Mouse (Mus musculus) erythroblast, embryonic 14.5 days (primary cell): Measurements from ENCODE around the gene Gm10974. TPM values are rescaled to one million over a fixed set of nuclear protein-coding genes. Genes with fewer than 3 reads are reported as not detected.

Experiments used
- H3K27me3 ChIP-seq: 2 replicates; pipeline ENCODE4 v1.6.1; 2012; ENCODE audit warnings: inconsistent platforms; ENCODE audit not compliant: control insufficient read depth
- H3K36me3 ChIP-seq: 2 replicates; pipeline ENCODE4 v1.6.1; 2012; ENCODE audit warnings: mild to moderate bottlenecking, inconsistent platforms; ENCODE audit not compliant: control insufficient read depth
- H3K4me1 ChIP-seq: 2 replicates; pipeline ENCODE4 v1.6.1; 2012; ENCODE audit warnings: inconsistent platforms; ENCODE audit not compliant: control insufficient read depth
- H3K4me3 ChIP-seq: replicated peaks from 2 replicates; pipeline ENCODE3; 2012; ENCODE audit warnings: moderate library complexity, mild to moderate bottlenecking, inconsistent platforms
- H3K9me3 ChIP-seq: 2 replicates; pipeline ENCODE4 v1.6.1; 2012; ENCODE audit warnings: low read length, inconsistent platforms, mixed read lengths; ENCODE audit not compliant: control insufficient read depth
- GATA1 ChIP-seq: IDR thresholded peaks from 2 replicates; pipeline ENCODE4 v1.6.1; 2012; ENCODE audit warnings: low read length, inconsistent platforms, mixed read lengths
- TAL1 ChIP-seq: IDR thresholded peaks from 3 replicates; pipeline ENCODE4 v1.6.1; 2012; ENCODE audit warnings: low read length, inconsistent platforms, mixed read lengths
- polyA plus RNA-seq: library from polyadenylated mRNA; stranded (reverse); fragments of >175 nt; gene quantifications from 2 replicates; pipeline ENCODE4 v1.2.3, GENCODE M21; 2012

The Gm10974 gene
- polyA plus RNA-seq, 1 experiment, result not detected

GRCm38 (mm10) chr7:66388621-66389532 lies 23.2 kb downstream of the Gm10974 start:
- Histone ChIP-seq H3K27me3 (peaks cover 22% of the 10 kb centered on the region), H3K4me1 (peaks cover 18% of the 10 kb centered on the region), H3K36me3 (no peaks in the 10 kb centered on the region), H3K4me3 (peak overlapping the region; percentile 62), H3K9me3 (no peaks in the 10 kb centered on the region)
- TF ChIP-seq TAL1 (no peak), GATA1 (no peak)

- H3K4me3 ChIP-seq, result no peak overlapping the region
- no peaks in the 10 kb centered on the region for H3K9me3 ChIP-seq
- no peaks in the 10 kb centered on the region for H3K27me3 ChIP-seq
- H3K4me1 ChIP-seq, result no peaks in the 10 kb centered on the region
- TF ChIP-seq TAL1 (no peak), GATA1 (no peak)
- no peaks in the 10 kb centered on the region for H3K36me3 ChIP-seq
Measured at GRCm38 (mm10) chr7:66397288-66397687, 31.6 kb downstream of the Gm10974 start.

- no peaks in the 10 kb centered on the region for H3K4me1 ChIP-seq
- H3K9me3 ChIP-seq, result no peaks in the 10 kb centered on the region
- H3K4me3 ChIP-seq, result no peak overlapping the region
- TF ChIP-seq GATA1 (no peak), TAL1 (no peak)
- no peaks in the 10 kb centered on the region for H3K27me3 ChIP-seq
- no peaks in the 10 kb centered on the region for H3K36me3 ChIP-seq
Measured at GRCm38 (mm10) chr7:66401605-66402004, 35.9 kb downstream of the Gm10974 start.

GRCm38 (mm10) chr7:66402876-66403275 lies 37.2 kb downstream of the Gm10974 start:
- no peak overlapping the region for H3K4me3 ChIP-seq
- H3K36me3 ChIP-seq, result no peaks in the 10 kb centered on the region
- no peaks in the 10 kb centered on the region for H3K27me3 ChIP-seq
- TF ChIP-seq TAL1, result no peak
- TF ChIP-seq GATA1, result no peak
- no peaks in the 10 kb centered on the region for H3K9me3 ChIP-seq
- H3K4me1 ChIP-seq, result no peaks in the 10 kb centered on the region

- no peaks in the 10 kb centered on the region for H3K27me3 ChIP-seq
- H3K4me1 ChIP-seq, result no peaks in the 10 kb centered on the region
- no peak for TF ChIP-seq GATA1
- TF ChIP-seq TAL1, result no peak
Measured at GRCm38 (mm10) chr7:66404141-66404540, 38.4 kb downstream of the Gm10974 start.

DNA sequence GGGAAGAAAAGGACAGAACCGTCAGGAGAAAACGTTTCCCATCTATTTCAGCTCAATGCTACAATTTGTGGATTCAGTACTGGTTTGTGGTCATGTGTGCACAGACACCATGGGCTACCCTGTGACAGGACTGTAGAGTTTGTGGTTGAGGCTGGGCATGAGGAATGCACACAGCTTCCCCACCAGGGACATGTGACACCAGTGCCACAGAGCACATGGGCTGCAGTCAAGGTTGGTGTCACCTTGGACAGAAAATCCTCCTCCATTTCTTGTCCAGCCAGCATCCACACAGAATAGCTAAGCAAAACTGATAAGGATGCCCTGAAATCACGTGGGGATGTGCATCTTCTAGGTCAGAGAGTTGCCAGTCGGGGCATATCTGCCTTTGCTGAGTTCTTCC lies 39.1 kb downstream of the Gm10974 start:
- Histone ChIP-seq H3K4me1 (no peaks in the 10 kb centered on the region), H3K9me3 (no peaks in the 10 kb centered on the region), H3K36me3 (no peaks in the 10 kb centered on the region), H3K27me3 (no peaks in the 10 kb centered on the region), H3K4me3 (no peak overlapping the region)
- no peak for TF ChIP-seq GATA1
- TF ChIP-seq TAL1, result no peak

More at GRCm38 (mm10) chr7:66404141-66404540, 38.4 kb downstream of the Gm10974 start:
- no peaks in the 10 kb centered on the region for H3K9me3 ChIP-seq
- no peak overlapping the region for H3K4me3 ChIP-seq
- H3K36me3 ChIP-seq, result no peaks in the 10 kb centered on the region

GRCm38 (mm10) chr7:66405541-66405940 lies 39.8 kb downstream of the Gm10974 start:
- Histone ChIP-seq H3K4me1 (no peaks in the 10 kb centered on the region), H3K9me3 (no peaks in the 10 kb centered on the region), H3K27me3 (no peaks in the 10 kb centered on the region), H3K4me3 (no peak overlapping the region), H3K36me3 (no peaks in the 10 kb centered on the region)
- TF ChIP-seq GATA1 (no peak), TAL1 (no peak)

DNA sequence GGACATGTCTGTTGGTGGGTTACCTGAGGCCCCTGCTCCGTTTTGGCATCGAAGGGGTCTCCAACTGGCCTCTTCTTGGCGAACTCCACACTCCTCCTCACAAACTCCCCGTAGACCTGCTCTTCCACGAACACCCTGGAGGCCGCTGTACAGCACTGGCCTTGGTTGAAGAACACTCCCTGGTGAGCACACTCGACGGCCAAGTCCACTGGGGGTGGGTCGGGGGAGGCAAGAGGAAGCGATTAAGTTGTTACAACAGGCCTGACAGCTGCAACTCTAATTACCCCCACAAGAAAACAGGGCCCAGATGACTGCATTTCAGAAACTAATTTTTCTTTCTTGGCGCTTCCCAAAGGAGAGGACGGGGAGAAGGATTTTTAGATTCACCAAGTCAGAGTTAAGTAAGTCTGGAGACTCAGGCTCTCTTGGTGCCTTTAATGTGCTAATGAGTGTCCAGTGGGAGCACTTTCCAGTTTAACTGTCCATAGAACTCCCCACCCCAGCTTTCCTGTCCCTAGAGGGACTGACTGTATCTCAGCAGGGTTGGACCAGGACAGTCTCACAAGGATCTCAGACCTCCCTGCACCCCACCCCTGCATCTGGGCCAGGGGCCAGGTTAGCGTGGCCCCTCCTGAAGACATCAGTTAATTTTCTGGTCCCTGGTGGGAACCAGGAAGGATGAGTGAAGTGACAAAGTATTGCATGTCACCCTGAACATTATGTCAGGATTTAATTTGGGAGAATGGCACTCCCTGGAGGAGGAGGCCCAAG lies 40.4 kb downstream of the Gm10974 start:
- Histone ChIP-seq H3K27me3 (no peaks in the 10 kb centered on the region), H3K36me3 (no peaks in the 10 kb centered on the region), H3K9me3 (no peaks in the 10 kb centered on the region), H3K4me3 (no peak overlapping the region), H3K4me1 (no peaks in the 10 kb centered on the region)
- TF ChIP-seq TAL1, result no peak
- TF ChIP-seq GATA1, result no peak

DNA sequence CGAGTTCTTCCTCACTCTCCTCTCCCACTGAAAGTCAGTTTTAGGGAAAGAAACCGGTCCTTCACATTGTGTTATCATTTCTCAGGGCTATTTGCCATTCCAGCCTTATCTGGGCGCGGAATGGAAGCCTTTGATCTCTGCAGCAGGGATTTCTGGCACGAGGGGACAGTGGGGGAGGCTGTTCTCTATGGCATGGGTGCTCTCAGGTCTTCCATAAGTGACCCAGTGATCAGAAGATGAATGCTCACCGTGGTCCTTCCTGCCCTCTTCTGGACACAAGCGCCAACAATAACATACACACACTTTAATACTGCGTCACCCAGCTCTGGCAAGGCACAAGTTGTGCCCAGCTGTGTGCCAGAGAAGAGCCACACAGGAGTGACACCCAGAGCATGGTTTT lies 41.3 kb downstream of the Gm10974 start:
- TF ChIP-seq GATA1, result no peak
- TF ChIP-seq TAL1, result no peak
- Histone ChIP-seq H3K4me1 (no peaks in the 10 kb centered on the region), H3K27me3 (no peaks in the 10 kb centered on the region), H3K36me3 (no peaks in the 10 kb centered on the region), H3K9me3 (no peaks in the 10 kb centered on the region), H3K4me3 (no peak overlapping the region)
